Mouse (Mus musculus) large intestine, adult 2 months (tissue): Measurements from ENCODE around the gene Sdc3. TPM values are rescaled to one million over a fixed set of nuclear protein-coding genes. Genes with fewer than 3 reads are reported as not detected.

ENCODE experiments used
- DNase-seq: peaks from one replicate; pipeline ENCODE4 v3.0.0-alpha.2; 2012; ENCODE audit warnings: low read depth, low spot score
- WGBS: fragments of 180-500 bp; shearing (Covaris S2); methylation state at CpG from one replicate; pipeline ENCODE4 v1.1.7; 2018; 5-methylcytosine and 5-hydroxymethylcytosine counted together
- polyA plus RNA-seq: library from polyadenylated mRNA; depleted of rRNA; stranded (reverse); fragments of >200 nt; gene quantifications from 2 replicates; pipeline ENCODE4 v1.2.3, GENCODE M21; 2012

The Sdc3 gene
- polyA plus RNA-seq, 1 experiment, result 12.1 TPM

DNA sequence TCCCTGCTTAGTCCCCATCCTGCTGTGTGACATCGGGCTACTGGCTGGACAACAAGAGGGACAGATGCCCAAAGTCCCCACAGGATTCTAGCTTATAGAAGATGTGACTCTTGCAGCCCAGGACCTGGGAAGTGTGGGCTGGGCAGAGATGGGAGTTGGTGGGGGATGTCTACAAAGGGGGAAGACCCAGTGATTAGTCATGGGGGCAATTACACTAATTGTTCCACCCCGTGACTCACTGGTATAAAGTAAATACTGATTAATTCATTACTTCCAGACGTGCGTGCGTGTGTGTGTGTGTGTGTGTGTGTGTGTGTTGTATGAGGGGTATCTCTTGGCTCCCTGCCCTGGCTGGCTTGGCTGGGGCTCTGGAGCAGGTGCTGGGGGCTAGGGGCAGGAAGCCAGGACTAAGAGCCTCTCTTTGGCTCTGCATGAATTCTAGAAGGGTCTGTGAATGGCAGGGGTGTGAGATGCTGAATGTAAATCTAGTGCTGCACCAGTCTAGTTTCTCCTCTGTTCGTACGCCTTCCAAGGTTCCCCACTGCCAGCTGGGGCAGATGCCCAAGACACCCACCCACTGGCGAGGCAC, 22.5 kb downstream of the Sdc3 start:
- 55% methylated on average over 8 of the region's 8 CpGs for WGBS
- DNase-seq, result no peak

GRCm38 (mm10) chr4:130815860-130816259, 23.5 kb downstream of the Sdc3 start:
- DNase-seq, result no peak
- WGBS, result 75% methylated on average over 8 of the region's 8 CpGs

GRCm38 (mm10) chr4:130819806-130820205, 27.5 kb downstream of the Sdc3 start:
- WGBS, result 66% methylated on average over 3 of the region's 3 CpGs
- no peak for DNase-seq

DNA sequence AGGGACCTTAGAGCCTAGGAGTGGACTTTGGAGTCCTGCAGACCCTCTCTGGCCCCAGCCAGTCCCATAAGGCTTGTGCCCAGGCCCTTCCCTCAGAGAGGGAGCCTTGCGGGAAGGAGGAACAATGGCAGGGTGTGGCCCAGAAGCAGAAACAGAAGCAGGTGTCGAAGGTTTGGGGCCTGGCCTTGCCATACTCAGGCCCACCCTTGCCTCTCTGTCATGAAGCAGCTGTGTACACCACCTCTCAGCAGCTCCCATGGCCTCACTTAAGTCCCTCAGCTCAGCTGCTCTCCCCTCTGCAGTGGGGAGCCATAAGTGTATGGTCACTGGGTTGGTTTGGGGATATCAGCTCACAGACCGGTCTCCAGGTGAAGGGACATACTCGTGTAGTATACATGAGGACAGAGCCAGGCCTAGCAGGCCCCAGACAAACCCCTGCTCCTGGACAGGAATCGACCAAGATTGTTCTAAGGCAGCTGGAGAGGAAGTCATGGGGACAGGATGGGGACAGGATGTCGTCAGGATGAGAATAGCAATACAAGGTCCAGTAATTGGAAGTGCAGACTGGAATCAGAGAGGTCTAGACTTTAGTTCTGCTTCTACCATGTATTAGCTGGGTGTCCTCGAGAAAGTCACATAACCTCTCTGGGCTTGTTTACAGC, 28.4 kb downstream of the Sdc3 start:
- DNase-seq, result no peak
- 58% methylated on average over 7 of the region's 7 CpGs for WGBS

- 17% methylated on average over 18 of the region's 18 CpGs for WGBS
- no peak for DNase-seq
Measured at GRCm38 (mm10) chr4:130828851-130829673, 36.7 kb downstream of the Sdc3 start.

GRCm38 (mm10) chr4:130834122-130834521, 41.8 kb downstream of the Sdc3 start:
- DNase-seq, result no peak
- 30% methylated on average over 1 of the region's 1 CpGs for WGBS

DNA sequence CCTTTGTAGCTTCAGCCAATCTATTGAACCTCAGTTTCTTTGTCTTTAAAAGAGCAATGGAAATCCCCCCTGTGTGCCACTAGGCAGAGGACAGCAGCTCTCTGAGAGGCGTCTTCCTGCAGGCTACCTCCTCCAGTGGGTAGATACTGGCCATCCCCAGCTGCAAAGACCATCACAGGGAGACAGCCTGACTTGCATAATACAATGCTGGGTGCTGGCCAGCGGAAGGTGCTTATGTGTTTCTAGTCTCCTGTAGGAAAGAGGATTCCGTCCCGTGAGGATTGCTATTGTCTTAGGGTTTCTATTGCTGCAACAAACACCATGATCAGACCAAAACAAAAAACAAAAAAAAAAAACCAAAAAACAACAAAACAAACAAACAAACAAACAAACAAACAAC, 43.2 kb downstream of the Sdc3 start:
- DNase-seq, result no peak
- 91% methylated on average over 4 of the region's 4 CpGs for WGBS

- no peak for DNase-seq
- 16% methylated on average over 20 of the region's 20 CpGs for WGBS
Measured at GRCm38 (mm10) chr4:130836281-130837061, 44.1 kb downstream of the Sdc3 start.

GRCm38 (mm10) chr4:130838585-130838984, 46.2 kb downstream of the Sdc3 start:
- WGBS, result 11% methylated on average over 11 of the region's 11 CpGs
- peak; percentile 4 for DNase-seq

- 26% methylated on average over 8 of the region's 8 CpGs for WGBS
- DNase-seq, result no peak
Measured at GRCm38 (mm10) chr4:130841107-130841840, 48.9 kb downstream of the Sdc3 start.

DNA sequence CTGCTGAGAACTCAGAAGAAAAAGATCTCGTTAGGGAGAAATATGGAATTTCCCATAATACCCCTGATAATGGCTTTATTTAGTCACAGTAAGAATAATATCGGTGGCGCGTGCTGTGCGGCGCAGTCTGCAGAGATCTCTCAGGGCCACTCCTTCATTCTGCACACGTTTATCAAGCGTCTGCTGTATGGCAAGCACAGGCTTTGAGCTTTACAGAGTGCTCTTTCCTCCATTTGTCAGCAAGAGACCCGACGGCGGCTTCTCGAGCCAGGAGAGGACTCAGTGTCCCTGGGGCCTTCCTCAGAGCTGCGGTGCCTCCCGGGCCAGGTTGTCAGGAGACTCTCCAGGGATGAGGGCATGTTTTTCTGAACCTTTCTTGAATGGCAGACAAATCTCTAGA, 56.5 kb downstream of the Sdc3 start:
- WGBS, result 83% methylated on average over 14 of the region's 14 CpGs
- DNase-seq, result no peak

- WGBS, result 65% methylated on average over 8 of the region's 8 CpGs
- no peak for DNase-seq
Measured at GRCm38 (mm10) chr4:130857661-130858060, 65.3 kb downstream of the Sdc3 start.

GRCm38 (mm10) chr4:130858880-130859279, 66.5 kb downstream of the Sdc3 start:
- whole genome bisulfite sequencing, result 71% methylated on average over 7 of the region's 7 CpGs
- no peak for DNase-seq

DNA sequence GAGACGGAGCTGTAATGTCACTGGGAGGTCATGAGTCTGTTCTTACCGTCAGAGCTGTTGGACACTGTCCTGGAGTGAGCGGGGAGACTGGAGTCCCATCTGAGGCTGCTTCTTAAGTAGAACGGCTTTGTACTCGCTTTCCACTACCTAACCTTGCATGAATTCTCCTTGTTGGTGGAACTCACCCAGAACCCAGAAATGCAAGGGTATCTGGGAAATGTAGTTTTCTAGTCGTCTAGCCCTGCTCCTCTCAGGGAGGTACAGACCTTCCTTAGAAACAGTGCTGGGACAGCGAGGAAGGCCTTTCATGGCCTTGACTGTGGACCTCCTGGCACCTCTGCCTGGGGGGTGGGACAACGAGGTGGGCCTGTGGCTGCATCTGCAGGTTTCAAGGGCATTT, 67.1 kb downstream of the Sdc3 start:
- WGBS, result 54% methylated on average over 8 of the region's 8 CpGs
- DNase-seq, result no peak

DNA sequence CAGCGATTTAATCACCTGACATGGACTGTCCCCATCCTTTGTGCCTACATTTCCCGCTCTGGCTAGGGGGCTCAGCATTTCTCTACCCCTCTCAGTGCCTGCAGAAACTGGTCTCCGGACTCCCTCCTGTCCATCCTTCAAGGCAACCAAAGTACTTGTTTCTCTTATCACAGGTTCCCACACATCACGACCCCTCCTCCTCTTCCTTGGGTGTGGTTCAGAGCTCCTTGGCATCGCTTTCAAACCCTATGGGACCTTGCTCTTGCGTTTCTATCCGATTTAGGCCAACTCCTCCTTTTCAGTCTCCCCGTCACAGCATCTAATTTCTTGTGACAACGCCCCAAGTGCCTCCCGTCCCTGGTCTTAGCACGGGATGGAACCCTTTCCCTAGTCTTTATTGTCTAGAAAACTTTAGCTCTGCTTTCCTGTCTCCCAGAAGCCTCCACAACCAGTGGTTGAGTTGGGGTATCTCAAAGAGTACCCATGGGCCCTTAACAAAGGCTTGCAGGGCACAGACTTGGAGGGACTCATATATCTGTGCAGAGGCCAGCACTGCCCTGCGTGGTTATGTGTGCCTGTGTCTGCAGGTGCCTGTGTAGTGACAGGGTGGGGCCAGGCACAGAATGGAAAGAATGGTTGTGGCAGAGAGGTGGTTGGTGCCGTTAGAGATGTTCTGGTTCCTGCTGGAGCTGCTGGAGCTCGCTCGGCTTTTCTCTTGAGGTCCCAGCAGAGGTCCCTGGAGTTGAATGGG, 68.7 kb downstream of the Sdc3 start:
- 43% methylated on average over 15 of the region's 15 CpGs for WGBS
- no peak for DNase-seq

DNA sequence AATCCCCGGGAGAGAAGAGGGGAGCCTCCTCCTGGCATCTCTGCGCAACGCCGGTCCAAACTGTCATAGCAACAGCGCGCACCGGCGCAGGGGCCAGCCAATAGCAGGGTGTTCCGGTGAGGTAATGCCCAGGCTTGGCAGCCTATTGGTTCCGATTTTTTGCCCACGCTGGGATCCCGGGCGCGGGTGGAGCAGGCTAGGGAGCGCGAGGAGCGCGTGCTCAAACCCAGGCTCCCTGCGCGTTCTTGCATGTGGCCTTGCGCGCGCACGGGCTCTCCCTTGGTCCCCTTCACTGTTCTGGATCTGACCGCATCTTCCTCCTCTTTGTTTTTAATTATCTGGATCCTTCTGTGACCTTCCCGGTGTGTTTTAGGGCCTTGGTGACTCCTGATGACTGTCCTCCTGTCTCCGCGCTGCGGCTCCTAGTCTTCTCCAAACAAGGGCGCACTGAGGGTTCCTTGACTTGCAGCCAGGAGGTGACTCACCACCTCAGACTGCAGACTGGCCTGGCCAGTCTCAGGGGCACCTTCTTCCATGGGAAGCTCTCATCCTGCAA, 69.4 kb downstream of the Sdc3 start:
- no peak for DNase-seq
- 4% methylated on average over 30 of the region's 30 CpGs for WGBS

- DNase-seq, result no peak
- 60% methylated on average over 5 of the region's 5 CpGs for WGBS
Measured at GRCm38 (mm10) chr4:130862538-130862937, 70.2 kb downstream of the Sdc3 start.

DNA sequence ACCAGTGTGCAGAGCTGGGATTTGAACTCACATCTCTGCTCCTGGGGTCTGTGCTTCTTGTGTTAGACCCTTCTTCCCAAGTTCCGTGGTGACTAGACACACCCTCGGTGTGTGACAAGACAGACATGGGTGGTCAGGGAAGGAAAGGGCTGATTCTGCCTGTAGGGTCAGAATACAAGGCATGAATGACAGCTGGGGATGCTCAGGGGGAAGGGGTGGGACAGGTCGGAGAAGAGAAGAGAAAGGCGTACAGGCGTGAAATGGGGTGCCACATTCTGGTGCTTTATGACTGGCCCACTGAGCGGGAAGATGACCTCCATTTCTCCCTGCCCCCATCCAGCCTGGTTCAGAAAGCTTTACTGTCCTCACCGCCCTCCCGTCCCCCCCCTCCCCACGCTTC, 73.1 kb downstream of the Sdc3 start:
- no peak for DNase-seq
- WGBS, result 36% methylated on average over 9 of the region's 9 CpGs
